13 mouse cellular contexts compared by ENCODE assay signal in the genomic region with DNA sequence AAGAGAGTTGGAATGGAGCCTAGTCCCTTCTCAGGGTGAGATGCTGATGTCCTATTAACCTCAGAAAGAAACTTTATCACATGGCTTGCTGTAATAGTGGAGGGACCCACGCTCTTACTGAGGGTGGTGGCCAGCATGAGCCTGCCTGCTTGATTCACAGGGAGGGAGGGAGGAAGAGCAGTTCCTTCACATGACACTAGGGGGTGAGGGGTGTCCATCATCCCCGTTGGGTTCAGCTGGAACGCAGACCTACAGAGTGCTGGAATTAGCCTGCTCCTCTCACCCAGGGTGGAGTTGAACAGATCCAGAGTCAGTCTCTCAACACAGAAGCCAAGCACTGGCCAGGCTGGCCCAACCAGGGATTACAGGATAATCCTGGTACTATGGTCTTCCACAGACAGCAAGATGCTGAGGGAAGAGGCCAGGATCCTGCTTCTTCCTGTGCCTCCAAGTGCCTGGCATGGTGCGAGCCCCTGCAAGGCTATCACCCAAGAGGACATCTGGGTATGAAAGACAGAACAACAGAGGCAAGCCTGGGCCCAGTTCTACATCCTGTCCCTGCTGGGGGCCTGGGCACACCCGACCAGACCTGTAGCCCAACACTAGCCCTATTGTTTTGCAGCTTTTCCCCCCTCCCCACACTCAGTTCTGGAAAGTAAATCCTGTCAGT.
DNase-seq lines count a peak whose midpoint lies in the region; ATAC-seq and TF ChIP-seq lines count a peak whose summit lies in the region.
"Had no signal": no experiment of that assay in that cellular context is flagged by ENCODE, and none has a peak within 500 bp of the region (broad histone marks: within the 10 kb centered on the region; RNA-seq: fewer than 3 reads in every experiment).

No protein-coding gene starts in this region.

- H3K4me2 ChIP-seq in heart, postnatal 0 days (ENCODE audit: low read depth, low read length) = no peak overlapping the region
- H3K4me2 ChIP-seq: embryonic facial prominence, embryonic 15.5 days; limb, embryonic 13.5 days; stomach, embryonic 15.5 days had no signal

- in situ Hi-C loops in Patski (cut with MboI; ENCODE audit: low pct_unique_long_range_greater_than_20kb) = loop anchor here (5.0 to 25.0 kb wide), 2 partner anchors 182 to 282 kb away; no protein-coding TSS in a partner anchor

- H3K4me1 ChIP-seq in heart, postnatal 0 days (ENCODE audit: control insufficient read depth, insufficient read depth) = no peaks in the 10 kb centered on the region
- no peaks in the 10 kb centered on the region for H3K4me1 ChIP-seq in lung, adult 2 months (ENCODE audit: control insufficient read depth, insufficient read depth, low read length)

- no peak overlapping the region for H3K9ac ChIP-seq in heart, postnatal 0 days (replicated peaks; ENCODE audit: low read depth, low read length)
- H3K9ac ChIP-seq: embryonic facial prominence, embryonic 15.5 days; limb, embryonic 13.5 days; stomach, embryonic 15.5 days had no signal

- POLR2A ChIA-PET in Patski (lab: Charles Lee) = no interaction called here

- H3K4me3 ChIP-seq in heart, postnatal 0 days (ENCODE audit: low read depth, low read length) = no peak overlapping the region
- H3K4me3 ChIP-seq in lung, adult 2 months (replicated peaks; ENCODE audit: extremely low read depth, low read depth, low read length) = no peak overlapping the region
- H3K4me3 ChIP-seq: embryonic facial prominence, embryonic 15.5 days; limb, embryonic 13.5 days; stomach, embryonic 15.5 days had no signal

- no peaks in the 10 kb centered on the region for H3K36me3 ChIP-seq in heart, postnatal 0 days (replicated peaks; ENCODE audit: control insufficient read depth, insufficient read depth, low read length)
- H3K36me3 ChIP-seq: embryonic facial prominence, embryonic 15.5 days; limb, embryonic 13.5 days; stomach, embryonic 15.5 days had no signal

- H3K9me3 ChIP-seq in heart, postnatal 0 days (replicated peaks; ENCODE audit: control insufficient read depth, low read length) = 0 out of 2 replicates have a peak, but pooled peaks cover 6% of the 10 kb centered on the region
- H3K9me3 ChIP-seq: embryonic facial prominence, embryonic 15.5 days; stomach, embryonic 15.5 days had no signal

- TF ChIP-seq CTCF in heart, postnatal 0 days (IDR thresholded peaks at IDR 0.05; ENCODE audit: low read depth) = peak; percentile 33
- TF ChIP-seq CTCF in lung, adult 2 months (IDR thresholded peaks at IDR 0.05; ENCODE audit: insufficient read depth, low read length) = peak; percentile 58
- peak; percentile 73 for TF ChIP-seq CTCF in Patski (IDR thresholded peaks at IDR 0.05)

- DNase-seq in heart, postnatal 0 days (ENCODE audit: low spot score) = no peak
- DNase-seq in heart, adult 18-20 months = no peak
- DNase-seq in lung, adult 2 months = no peak
- no peak for DNase-seq in lung, postnatal 25 days (ENCODE audit: low spot score)
- no peak for DNase-seq in Patski (ENCODE audit: low read depth, low spot score)
- peak; percentile 10 for DNase-seq in lung, postnatal 36 days
- DNase-seq in thymus, postnatal 4 days = no peak
- no peak for DNase-seq in thymus, postnatal 14 days
- DNase-seq: adrenal gland, adult 2 months; cerebellum, adult 11-12 months had no signal

- no peak overlapping the region for H3K27ac ChIP-seq in heart, postnatal 0 days (ENCODE audit: low read depth)
- H3K27ac ChIP-seq: embryonic facial prominence, embryonic 15.5 days; limb, embryonic 13.5 days; stomach, embryonic 15.5 days had no signal

- WGBS in heart, postnatal 0 days = 37% methylated on average over 5 of the region's 5 CpGs
- WGBS in lung, adult 2 months = 40% methylated on average over 5 of the region's 5 CpGs

- no peak for ATAC-seq in heart, postnatal 0 days (ENCODE audit: insufficient read depth, low read depth)
- peak; percentile 57 for ATAC-seq in Patski

- no peak for TF ChIP-seq EP300 in heart, postnatal 0 days (IDR thresholded peaks at IDR 0.05; ENCODE audit: low read depth)

- CTCF ChIA-PET in Patski (lab: Charles Lee) = no interaction called here

- TF ChIP-seq POLR2A in lung, adult 2 months (IDR thresholded peaks at IDR 0.05; ENCODE audit: borderline replicate concordance, extremely low read depth, low read depth, low read length) = no peak

- H3K27me3 ChIP-seq in heart, postnatal 0 days (ENCODE audit: control insufficient read depth, insufficient read depth, low read length) = peaks cover 34% of the 10 kb centered on the region
- no peaks in the 10 kb centered on the region for H3K27me3 ChIP-seq in Patski
